Mouse (Mus musculus): ENCODE data around the gene Rgs10. TPM values are rescaled to one million over a fixed set of nuclear protein-coding genes. Genes with fewer than 3 reads are reported as not detected.
"Not testable (repeated sequence)": the region's sequence is repeated elsewhere in the genome, so short reads cannot be mapped to it uniquely, and the experiment has no call there.

Rgs10 gene
- polyA plus RNA-seq, 1 experiment: 9.9 TPM

- Histone ChIP-seq H3K4me3 (ENCODE audit: insufficient read depth, low read depth, low read length) (no peak overlapping the region), H3K27ac (replicated peaks; ENCODE audit: low read depth, low read length) (no peak overlapping the region), H3K4me1 (ENCODE audit: control insufficient read depth, insufficient read depth, insufficient read length, low read length) (no peaks in the 10 kb centered on the region)
Observed at GRCm38 (mm10) chr7:128346991-128347390, 71.6 kb downstream of the Rgs10 start.

- H3K27ac ChIP-seq (replicated peaks; ENCODE audit: low read depth, low read length): no peak overlapping the region
- H3K4me3 ChIP-seq (ENCODE audit: insufficient read depth, low read depth, low read length): no peak overlapping the region
- H3K4me1 ChIP-seq (ENCODE audit: control insufficient read depth, insufficient read depth, insufficient read length, low read length): no peaks in the 10 kb centered on the region
Observed at GRCm38 (mm10) chr7:128346522-128346921, 72.0 kb downstream of the Rgs10 start.

GRCm38 (mm10) chr7:128345691-128346090 is 72.9 kb downstream of the Rgs10 start:
- no peak overlapping the region for H3K27ac ChIP-seq (replicated peaks; ENCODE audit: low read depth, low read length)
- H3K4me1 ChIP-seq (ENCODE audit: control insufficient read depth, insufficient read depth, insufficient read length, low read length): no peaks in the 10 kb centered on the region
- no peak overlapping the region for H3K4me3 ChIP-seq (ENCODE audit: insufficient read depth, low read depth, low read length)

GRCm38 (mm10) chr7:128344928-128345653 is 73.5 kb downstream of the Rgs10 start:
- H3K4me3 ChIP-seq (ENCODE audit: insufficient read depth, low read depth, low read length): no peak overlapping the region
- no peak overlapping the region for H3K27ac ChIP-seq (replicated peaks; ENCODE audit: low read depth, low read length)
- no peaks in the 10 kb centered on the region for H3K4me1 ChIP-seq (ENCODE audit: control insufficient read depth, insufficient read depth, insufficient read length, low read length)

GRCm38 (mm10) chr7:128344488-128344887 is 74.1 kb downstream of the Rgs10 start:
- Histone ChIP-seq H3K4me1 (ENCODE audit: control insufficient read depth, insufficient read depth, insufficient read length, low read length) (no peaks in the 10 kb centered on the region), H3K4me3 (ENCODE audit: insufficient read depth, low read depth, low read length) (no peak overlapping the region), H3K27ac (replicated peaks; ENCODE audit: low read depth, low read length) (no peak overlapping the region)

- H3K4me3 ChIP-seq (ENCODE audit: insufficient read depth, low read depth, low read length); H3K4me1 ChIP-seq (ENCODE audit: control insufficient read depth, insufficient read depth, insufficient read length, low read length); H3K27ac ChIP-seq (replicated peaks; ENCODE audit: low read depth, low read length): not testable (repeated sequence)
Observed at GRCm38 (mm10) chr7:128342691-128343090, 75.9 kb downstream of the Rgs10 start.

- not testable (repeated sequence) for H3K27ac ChIP-seq (replicated peaks; ENCODE audit: low read depth, low read length); H3K4me3 ChIP-seq (ENCODE audit: insufficient read depth, low read depth, low read length); H3K4me1 ChIP-seq (ENCODE audit: control insufficient read depth, insufficient read depth, insufficient read length, low read length)
Observed at GRCm38 (mm10) chr7:128340321-128340720, 78.2 kb downstream of the Rgs10 start.

GRCm38 (mm10) chr7:128332896-128333295 is 85.7 kb downstream of the Rgs10 start:
- H3K4me1 ChIP-seq (ENCODE audit: control insufficient read depth, insufficient read depth, insufficient read length, low read length): no peaks in the 10 kb centered on the region
- H3K4me3 ChIP-seq (ENCODE audit: insufficient read depth, low read depth, low read length): no peak overlapping the region
- no peak overlapping the region for H3K27ac ChIP-seq (replicated peaks; ENCODE audit: low read depth, low read length)

- Histone ChIP-seq H3K4me1 (ENCODE audit: control insufficient read depth, insufficient read depth, insufficient read length, low read length) (no peaks in the 10 kb centered on the region), H3K27ac (replicated peaks; ENCODE audit: low read depth, low read length) (no peak overlapping the region), H3K4me3 (ENCODE audit: insufficient read depth, low read depth, low read length) (no peak overlapping the region)
Observed at GRCm38 (mm10) chr7:128330981-128331380, 87.6 kb downstream of the Rgs10 start.

- Histone ChIP-seq H3K4me3 (ENCODE audit: insufficient read depth, low read depth, low read length) (no peak overlapping the region), H3K4me1 (ENCODE audit: control insufficient read depth, insufficient read depth, insufficient read length, low read length) (no peaks in the 10 kb centered on the region), H3K27ac (replicated peaks; ENCODE audit: low read depth, low read length) (no peak overlapping the region)
Observed at GRCm38 (mm10) chr7:128324977-128325376, 93.6 kb downstream of the Rgs10 start.

Other genes with a start within 250 kb of the Rgs10 start
- gene Cox6a2, start 212.4 kb downstream of the Rgs10 start, polyA plus RNA-seq (2012; ENCODE audit: insufficient read depth, insufficient read length, missing spikeins): 45.2 and 76.4 TPM in 2 replicates
- gene Armc5, start 181.4 kb downstream of the Rgs10 start, polyA plus RNA-seq (2012; ENCODE audit: insufficient read depth, insufficient read length, missing spikeins): 2.1 and 3.5 TPM in 2 replicates
- 2.5 and 3.3 TPM in 2 replicates for gene 9130023H24Rik, start 180.7 kb downstream of the Rgs10 start, polyA plus RNA-seq (2012; ENCODE audit: insufficient read depth, insufficient read length, missing spikeins)
- 4.5 and 5.5 TPM in 2 replicates for gene Tgfb1i1, start 171.9 kb downstream of the Rgs10 start, polyA plus RNA-seq (2012; ENCODE audit: insufficient read depth, insufficient read length, missing spikeins)
- gene Slc5a2, start 153.1 kb downstream of the Rgs10 start, polyA plus RNA-seq (2012; ENCODE audit: insufficient read depth, insufficient read length, missing spikeins): not detected in 2 replicates
- gene BC017158, start 120.6 kb downstream of the Rgs10 start, polyA plus RNA-seq (2012; ENCODE audit: insufficient read depth, insufficient read length, missing spikeins): 7.6 and 9.8 TPM in 2 replicates
- 38.1 and 43.4 TPM in 2 replicates for gene Tial1, start 43.0 kb upstream of the Rgs10 start, polyA plus RNA-seq (2012; ENCODE audit: insufficient read depth, insufficient read length, missing spikeins)
- 29.2 and 37.5 TPM in 2 replicates for gene Bag3, start 104.9 kb upstream of the Rgs10 start, polyA plus RNA-seq (2012; ENCODE audit: insufficient read depth, insufficient read length, missing spikeins)
- gene Inpp5f, start 192.6 kb upstream of the Rgs10 start, polyA plus RNA-seq (2012; ENCODE audit: insufficient read depth, insufficient read length, missing spikeins): 4.3 and 7.7 TPM in 2 replicates